Mouse (Mus musculus): ENCODE measurements around the gene Gm21312.
"Not testable (repeated sequence)": the region's sequence is repeated elsewhere in the genome, so short reads cannot be mapped to it uniquely, and the experiment has no call there.

The Gm21312 gene

DNA sequence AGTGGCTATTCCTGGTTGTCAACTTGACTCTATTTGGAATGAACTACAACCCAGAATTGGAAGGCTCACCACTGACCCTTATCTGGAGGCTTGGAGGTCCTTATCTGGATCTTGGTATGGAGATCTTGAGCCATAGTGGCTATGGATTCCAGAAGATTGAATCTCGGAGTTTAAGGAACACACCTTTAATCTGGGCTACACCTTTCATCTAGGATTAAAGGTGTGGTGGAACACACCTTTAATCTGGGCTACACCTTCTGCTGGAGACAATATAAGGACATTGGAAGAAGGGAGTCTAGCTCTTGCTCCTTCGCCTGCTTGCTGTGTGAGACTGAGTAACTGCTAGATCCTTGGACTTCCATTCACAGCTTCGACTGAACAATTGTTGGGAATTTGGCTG, at the start of gene Gm21312:
Gm21312 (plus strand) TSS at position 301 of the 400 bp plus-strand sequence.
- not testable (repeated sequence) for DNase-seq

DNA sequence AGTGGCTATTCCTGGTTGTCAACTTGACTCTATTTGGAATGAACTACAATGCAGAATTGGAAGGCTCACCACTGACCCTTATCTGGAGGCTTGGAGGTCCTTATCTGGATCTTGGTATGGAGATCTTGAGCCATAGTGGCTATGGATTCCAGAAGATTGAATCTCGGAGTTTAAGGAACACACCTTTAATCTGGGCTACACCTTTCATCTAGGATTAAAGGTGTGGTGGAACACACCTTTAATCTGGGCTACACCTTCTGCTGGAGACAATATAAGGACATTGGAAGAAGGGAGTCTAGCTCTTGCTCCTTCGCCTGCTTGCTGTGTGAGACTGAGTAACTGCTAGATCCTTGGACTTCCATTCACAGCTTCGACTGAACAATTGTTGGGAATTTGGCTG, 34.1 kb upstream of the Gm21312 start, which contains the start of gene Gm21293:
Gm21293 (plus strand) TSS at position 301 of the 400 bp plus-strand sequence.
- DNase-seq: not testable (repeated sequence)

DNA sequence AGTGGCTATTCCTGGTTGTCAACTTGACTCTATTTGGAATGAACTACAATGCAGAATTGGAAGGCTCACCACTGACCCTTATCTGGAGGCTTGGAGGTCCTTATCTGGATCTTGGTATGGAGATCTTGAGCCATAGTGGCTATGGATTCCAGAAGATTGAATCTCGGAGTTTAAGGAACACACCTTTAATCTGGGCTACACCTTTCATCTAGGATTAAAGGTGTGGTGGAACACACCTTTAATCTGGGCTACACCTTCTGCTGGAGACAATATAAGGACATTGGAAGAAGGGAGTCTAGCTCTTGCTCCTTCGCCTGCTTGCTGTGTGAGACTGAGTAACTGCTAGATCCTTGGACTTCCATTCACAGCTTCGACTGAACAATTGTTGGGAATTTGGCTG, 25.6 kb upstream of the Gm21312 start, which contains the start of gene Gm6763:
Gm6763 (plus strand) TSS at position 301 of the 400 bp plus-strand sequence.
- DNase-seq: not testable (repeated sequence)

DNA sequence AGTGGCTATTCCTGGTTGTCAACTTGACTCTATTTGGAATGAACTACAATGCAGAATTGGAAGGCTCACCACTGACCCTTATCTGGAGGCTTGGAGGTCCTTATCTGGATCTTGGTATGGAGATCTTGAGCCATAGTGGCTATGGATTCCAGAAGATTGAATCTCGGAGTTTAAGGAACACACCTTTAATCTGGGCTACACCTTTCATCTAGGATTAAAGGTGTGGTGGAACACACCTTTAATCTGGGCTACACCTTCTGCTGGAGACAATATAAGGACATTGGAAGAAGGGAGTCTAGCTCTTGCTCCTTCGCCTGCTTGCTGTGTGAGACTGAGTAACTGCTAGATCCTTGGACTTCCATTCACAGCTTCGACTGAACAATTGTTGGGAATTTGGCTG, 17.1 kb upstream of the Gm21312 start, which contains the start of gene Gm8764:
Gm8764 (plus strand) TSS at position 301 of the 400 bp plus-strand sequence.
- DNase-seq: not testable (repeated sequence)

DNA sequence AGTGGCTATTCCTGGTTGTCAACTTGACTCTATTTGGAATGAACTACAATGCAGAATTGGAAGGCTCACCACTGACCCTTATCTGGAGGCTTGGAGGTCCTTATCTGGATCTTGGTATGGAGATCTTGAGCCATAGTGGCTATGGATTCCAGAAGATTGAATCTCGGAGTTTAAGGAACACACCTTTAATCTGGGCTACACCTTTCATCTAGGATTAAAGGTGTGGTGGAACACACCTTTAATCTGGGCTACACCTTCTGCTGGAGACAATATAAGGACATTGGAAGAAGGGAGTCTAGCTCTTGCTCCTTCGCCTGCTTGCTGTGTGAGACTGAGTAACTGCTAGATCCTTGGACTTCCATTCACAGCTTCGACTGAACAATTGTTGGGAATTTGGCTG, 8.6 kb upstream of the Gm21312 start, which contains the start of gene Gm21304:
Gm21304 (plus strand) TSS at position 301 of the 400 bp plus-strand sequence.
- not testable (repeated sequence) for DNase-seq

DNA sequence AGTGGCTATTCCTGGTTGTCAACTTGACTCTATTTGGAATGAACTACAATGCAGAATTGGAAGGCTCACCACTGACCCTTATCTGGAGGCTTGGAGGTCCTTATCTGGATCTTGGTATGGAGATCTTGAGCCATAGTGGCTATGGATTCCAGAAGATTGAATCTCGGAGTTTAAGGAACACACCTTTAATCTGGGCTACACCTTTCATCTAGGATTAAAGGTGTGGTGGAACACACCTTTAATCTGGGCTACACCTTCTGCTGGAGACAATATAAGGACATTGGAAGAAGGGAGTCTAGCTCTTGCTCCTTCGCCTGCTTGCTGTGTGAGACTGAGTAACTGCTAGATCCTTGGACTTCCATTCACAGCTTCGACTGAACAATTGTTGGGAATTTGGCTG, 8.4 kb downstream of the Gm21312 start, which contains the start of gene Gm20765:
Gm20765 (plus strand) TSS at position 301 of the 400 bp plus-strand sequence.
- DNase-seq: not testable (repeated sequence)

DNA sequence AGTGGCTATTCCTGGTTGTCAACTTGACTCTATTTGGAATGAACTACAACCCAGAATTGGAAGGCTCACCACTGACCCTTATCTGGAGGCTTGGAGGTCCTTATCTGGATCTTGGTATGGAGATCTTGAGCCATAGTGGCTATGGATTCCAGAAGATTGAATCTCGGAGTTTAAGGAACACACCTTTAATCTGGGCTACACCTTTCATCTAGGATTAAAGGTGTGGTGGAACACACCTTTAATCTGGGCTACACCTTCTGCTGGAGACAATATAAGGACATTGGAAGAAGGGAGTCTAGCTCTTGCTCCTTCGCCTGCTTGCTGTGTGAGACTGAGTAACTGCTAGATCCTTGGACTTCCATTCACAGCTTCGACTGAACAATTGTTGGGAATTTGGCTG, 16.9 kb downstream of the Gm21312 start, which contains the start of gene Gm4340:
Gm4340 (plus strand) TSS at position 301 of the 400 bp plus-strand sequence.
- DNase-seq: not testable (repeated sequence)

DNA sequence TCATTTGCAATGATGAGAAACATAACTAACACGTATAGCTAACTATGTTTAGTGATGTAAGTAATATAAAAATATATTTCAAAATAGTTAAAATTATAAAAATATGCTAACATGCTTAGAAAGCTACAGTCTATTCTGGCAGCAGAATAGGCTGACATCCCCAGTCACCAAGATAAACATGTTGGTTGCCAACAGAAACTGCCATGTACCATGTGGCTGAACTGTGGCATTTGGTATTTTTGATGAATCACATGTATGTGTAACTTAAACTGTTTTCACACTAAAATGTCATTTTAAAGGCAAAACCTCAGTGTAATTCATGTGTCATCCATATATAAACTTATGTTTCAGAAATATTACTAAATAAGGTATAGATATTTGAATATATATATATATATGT, 32.8 kb downstream of the Gm21312 start:
- no peak for DNase-seq

DNA sequence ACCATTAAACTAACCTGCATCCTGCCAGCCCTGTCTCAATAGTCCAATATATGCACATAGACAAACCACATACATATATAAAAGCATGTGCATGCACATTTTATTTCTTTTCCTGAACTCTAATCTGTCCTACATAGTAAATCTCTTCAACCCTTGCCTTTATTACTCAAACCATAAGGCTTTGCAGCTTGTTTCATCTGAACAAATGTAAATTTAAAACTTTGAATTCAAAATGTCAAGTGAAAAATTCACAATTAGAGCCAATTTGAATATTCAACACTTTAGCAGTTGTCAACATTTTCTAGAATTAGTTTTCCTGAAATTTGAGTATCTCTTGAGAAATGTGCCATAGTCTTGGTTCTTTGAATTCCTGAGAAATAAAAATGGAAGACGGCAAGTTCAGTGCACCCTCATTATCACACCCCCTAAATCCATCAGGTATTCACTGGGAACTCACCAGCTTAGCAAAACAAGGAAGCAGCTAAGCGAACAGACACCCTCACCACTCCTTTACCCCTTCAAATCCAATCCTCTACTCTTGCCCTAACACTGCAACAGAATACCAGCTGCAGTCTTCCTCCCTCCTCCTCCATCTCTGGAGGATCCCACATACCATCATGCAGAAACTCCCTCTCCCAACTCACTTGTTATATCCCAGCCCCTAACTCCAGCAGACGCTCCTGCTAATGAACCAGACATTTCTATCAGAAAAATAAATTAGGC, 33.6 kb downstream of the Gm21312 start:
- no peak for DNase-seq

DNA sequence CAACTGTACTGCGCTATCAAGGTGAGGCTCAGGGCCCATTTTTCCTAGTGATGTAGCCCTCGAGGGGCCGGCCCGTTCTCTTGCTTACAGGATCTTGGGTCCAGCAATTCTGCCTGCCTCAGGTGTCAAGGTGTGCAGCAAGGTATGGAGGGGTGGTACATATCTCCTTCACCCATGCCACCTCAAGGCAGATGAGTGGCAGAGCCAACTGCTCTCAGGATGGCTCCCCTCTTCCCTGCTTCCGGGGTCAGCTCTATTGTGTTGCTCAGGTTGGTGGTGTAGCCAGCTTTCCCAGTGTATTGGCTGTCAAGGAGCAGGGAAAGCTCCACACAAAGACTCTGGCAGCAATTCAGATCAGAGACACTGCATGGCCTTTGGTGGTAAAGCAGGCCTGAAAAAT, 37.7 kb downstream of the Gm21312 start:
- DNase-seq: no peak

DNA sequence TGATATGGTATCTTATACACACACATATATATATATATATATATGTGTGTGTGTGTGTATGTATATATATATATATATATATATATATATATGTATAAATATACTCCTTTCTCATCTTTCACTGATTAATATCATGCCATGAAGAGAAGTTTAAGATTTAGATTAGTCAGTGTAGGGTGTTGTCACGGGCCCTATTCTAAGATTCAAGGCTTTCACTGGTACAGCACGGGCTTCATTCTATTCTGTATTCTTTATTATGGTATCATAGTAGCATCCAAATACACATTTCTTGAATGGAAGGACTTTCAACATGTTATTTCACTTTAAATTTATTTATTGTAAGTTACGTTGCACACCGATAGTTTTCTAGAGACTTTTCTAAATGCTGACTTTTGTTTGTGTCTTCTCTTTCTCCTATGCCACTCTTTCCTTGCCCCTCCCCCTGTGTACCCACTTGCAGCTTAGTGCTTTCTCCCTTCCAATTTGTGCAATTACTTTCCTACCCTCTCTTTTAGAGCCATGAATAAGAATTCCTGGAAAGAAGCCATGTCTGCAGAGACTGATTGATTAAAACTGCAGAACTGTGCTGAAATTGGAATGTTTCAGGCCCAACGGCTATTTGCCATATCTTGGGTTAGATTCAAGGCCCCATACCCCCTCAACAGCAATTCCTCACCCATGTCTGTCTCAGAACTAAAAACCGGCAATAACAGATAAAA, 43.6 kb downstream of the Gm21312 start:
- no peak for DNase-seq
